Mouse (Mus musculus): ENCODE measurements around the gene Zfp790. TPM values are rescaled to one million over a fixed set of nuclear protein-coding genes. Genes with fewer than 3 reads are reported as not detected.

Gene Zfp790
- polyA plus RNA-seq, 1 experiment from 2014 or later = 15.9 TPM

GRCm38 (mm10) chr7:29807046-29807445, 8.9 kb upstream of the Zfp790 start:
- H3K36me3 ChIP-seq (replicated peaks) = peaks cover 9% of the 10 kb centered on the region
- no peaks in the 10 kb centered on the region for H3K27me3 ChIP-seq (replicated peaks; ENCODE audit: low read depth, poor library complexity, severe bottlenecking)
- H3K9me3 ChIP-seq = 0 out of 2 replicates have a peak, but pooled peaks cover 6% of the 10 kb centered on the region
- H3K4me1 ChIP-seq = no peaks in the 10 kb centered on the region
- DNase-seq (ENCODE audit: low spot score) = no peak
- WGBS = 87% methylated on average over 5 of the region's 5 CpGs
- no peak overlapping the region for H3K4me3 ChIP-seq
- no peak overlapping the region for H3K27ac ChIP-seq (replicated peaks)

DNA sequence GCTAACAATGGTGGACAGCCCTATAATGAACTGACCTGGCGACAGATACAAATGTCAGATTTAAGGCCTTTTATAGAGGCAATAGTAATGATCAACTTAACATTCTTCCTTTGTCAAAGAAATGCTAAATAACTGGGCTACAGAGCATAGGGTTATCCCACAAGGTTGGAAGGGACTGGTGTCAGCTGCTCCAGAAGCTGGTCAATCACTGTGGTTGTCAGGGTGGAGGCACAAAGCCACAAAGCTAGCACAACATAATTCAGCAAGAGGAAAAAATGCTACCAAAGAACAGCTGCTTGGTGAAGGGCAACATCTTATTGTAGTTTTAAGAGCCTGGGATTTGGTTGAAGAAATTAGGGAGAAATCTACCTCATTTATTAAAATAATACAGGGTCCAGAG, 3.7 kb upstream of the Zfp790 start:
- WGBS = 89% methylated on average over 1 of the region's 1 CpGs
- no peak overlapping the region for H3K27ac ChIP-seq (replicated peaks)
- peaks cover 16% of the 10 kb centered on the region for H3K4me1 ChIP-seq

DNA sequence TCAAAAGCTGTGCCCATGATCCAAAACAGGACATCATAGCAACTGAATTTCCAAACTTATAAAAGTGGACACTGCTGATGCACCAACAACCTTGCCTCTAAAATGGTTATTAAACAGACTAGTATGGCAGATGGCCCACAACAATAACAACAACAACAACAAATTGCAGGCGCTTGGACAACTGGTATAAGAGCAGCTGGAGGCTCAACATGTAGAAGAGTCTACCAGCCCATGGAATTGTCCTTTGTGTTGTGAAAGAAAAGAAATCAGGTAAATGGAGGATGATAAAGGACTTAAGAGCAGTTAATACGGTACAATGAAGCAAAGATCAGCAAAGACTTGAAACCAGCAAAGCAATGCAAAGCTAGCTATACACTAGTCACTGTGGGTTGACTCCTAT, 1.5 kb upstream of the Zfp790 start:
- DNase-seq (ENCODE audit: low spot score) = no peak
- Histone ChIP-seq H3K27ac (replicated peaks) (no peak overlapping the region), H3K4me3 (peak overlapping the region; percentile 80; the same call in 1 of the 2 replicates), H3K4me1 (peaks cover 24% of the 10 kb centered on the region), H3K9me3 (0 out of 2 replicates have a peak, but pooled peaks cover 3% of the 10 kb centered on the region), H3K27me3 (replicated peaks; ENCODE audit: low read depth, poor library complexity, severe bottlenecking) (no peaks in the 10 kb centered on the region), H3K36me3 (replicated peaks) (peaks cover 15% of the 10 kb centered on the region)
- WGBS = 83% methylated on average over 2 of the region's 2 CpGs

More for the DNA sequence above, 3.7 kb upstream of the Zfp790 start:
- Histone ChIP-seq H3K36me3 (replicated peaks) (peaks cover 9% of the 10 kb centered on the region), H3K9me3 (0 out of 2 replicates have a peak, but pooled peaks cover 6% of the 10 kb centered on the region), H3K4me3 (no peak overlapping the region), H3K27me3 (replicated peaks; ENCODE audit: low read depth, poor library complexity, severe bottlenecking) (no peaks in the 10 kb centered on the region)
- no peak for DNase-seq (ENCODE audit: low spot score)

DNA sequence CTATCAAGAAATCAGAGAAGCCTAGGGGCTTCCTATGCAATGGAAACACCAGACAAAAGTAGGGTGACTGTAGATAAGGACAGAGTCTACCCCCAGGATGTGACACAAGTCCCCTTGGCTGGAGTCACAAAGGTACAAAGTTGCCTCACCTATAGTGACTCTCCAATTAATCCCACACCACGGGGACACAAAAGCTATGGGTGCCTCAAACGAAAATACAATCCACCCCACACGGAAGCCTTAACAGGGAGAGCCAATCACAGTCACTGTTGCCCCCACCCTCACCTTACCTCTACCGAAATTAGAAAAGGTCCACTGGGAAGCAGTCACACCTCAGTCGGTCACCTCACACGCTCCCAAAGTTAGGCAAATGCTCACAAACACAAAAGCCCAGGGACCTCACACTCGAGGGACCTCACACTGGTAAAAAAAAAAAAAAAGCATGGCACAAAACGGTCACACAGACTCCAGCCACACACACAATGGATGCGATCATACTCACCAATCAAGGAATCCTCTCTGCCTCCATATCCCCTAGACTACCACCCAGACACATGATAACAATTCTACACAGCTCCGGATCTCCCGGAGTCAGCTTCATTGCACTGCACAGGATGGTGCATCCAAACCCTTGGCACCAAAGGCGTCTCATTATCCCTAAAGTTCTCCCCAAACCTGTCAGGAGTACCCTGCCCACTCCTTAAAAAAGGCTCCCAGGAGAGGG, 691 bp upstream of the Zfp790 start:
- H3K27me3 ChIP-seq (replicated peaks; ENCODE audit: low read depth, poor library complexity, severe bottlenecking) = no peaks in the 10 kb centered on the region
- peak overlapping the region; percentile 80 for H3K4me3 ChIP-seq
- peaks cover 26% of the 10 kb centered on the region for H3K4me1 ChIP-seq
- H3K27ac ChIP-seq (replicated peaks) = peak overlapping the region; percentile 82
- no peak for DNase-seq (ENCODE audit: low spot score)
- 0 out of 2 replicates have a peak, but pooled peaks cover 3% of the 10 kb centered on the region for H3K9me3 ChIP-seq
- peaks cover 15% of the 10 kb centered on the region for H3K36me3 ChIP-seq (replicated peaks)
- WGBS = 4% methylated on average over 12 of the region's 12 CpGs

DNA sequence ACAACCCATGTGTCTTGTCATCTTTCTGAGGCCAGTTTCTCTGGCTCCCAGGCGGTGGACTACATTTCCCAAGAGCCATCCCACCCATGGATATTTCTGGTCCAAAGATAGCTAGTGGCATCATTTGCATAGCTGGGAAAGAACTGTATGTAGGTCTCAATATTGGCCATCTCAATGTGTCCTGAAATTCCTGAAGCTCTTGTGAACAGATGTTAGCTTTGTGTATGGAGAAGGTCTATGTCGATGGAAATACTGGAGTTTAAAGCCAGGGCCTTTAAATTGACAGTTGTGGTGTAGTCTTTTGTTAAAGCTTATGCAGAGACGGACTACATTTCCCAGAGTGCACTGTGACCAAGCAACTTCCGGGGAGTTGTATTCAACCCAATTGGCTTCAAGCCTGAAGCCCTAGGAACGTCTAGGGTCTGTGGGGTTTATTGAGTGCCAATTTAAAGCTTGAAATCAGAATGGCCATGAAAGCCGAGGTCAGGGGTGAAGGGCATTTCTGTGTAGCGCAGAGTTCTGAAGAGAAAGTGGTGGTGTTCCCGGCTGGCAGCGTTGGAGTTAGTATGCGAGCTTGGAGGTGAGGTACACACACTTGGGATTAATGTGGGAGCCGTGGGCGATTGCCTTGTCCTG, 2.8 kb downstream of the Zfp790 start:
- Histone ChIP-seq H3K9me3 (no peaks in the 10 kb centered on the region), H3K4me1 (peaks cover 26% of the 10 kb centered on the region), H3K4me3 (peak overlapping the region; percentile 66), H3K36me3 (replicated peaks) (peaks cover 40% of the 10 kb centered on the region), H3K27me3 (replicated peaks; ENCODE audit: low read depth, poor library complexity, severe bottlenecking) (no peaks in the 10 kb centered on the region), H3K27ac (replicated peaks) (peak overlapping the region; percentile 60)
- 3% methylated on average over 12 of the region's 12 CpGs for WGBS
- peak; percentile 65 for DNase-seq (ENCODE audit: low spot score)

DNA sequence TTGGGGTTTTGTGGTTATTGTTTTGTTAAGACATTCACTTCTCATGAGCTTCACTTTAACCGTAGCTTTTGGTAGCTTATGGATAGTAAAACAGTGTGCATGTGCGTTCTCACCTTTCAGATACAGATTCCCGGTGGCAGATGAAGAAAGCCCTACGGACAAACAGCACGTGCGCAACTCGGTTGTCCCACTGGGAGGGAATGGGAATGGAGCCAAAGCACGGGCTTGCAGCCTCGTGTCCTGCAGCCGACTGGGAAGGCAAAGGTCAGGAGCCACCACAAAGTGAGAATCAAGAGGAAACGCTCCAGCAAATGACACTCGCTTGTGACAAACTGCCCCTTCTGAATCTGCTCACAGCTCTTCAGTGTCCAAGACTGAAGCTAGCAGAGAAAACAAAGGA, 12.1 kb downstream of the Zfp790 start:
- WGBS = 95% methylated on average over 12 of the region's 12 CpGs
- DNase-seq (ENCODE audit: low spot score) = no peak
- Histone ChIP-seq H3K9me3 (0 out of 2 replicates have a peak, but pooled peaks cover 3% of the 10 kb centered on the region), H3K4me1 (no peaks in the 10 kb centered on the region), H3K4me3 (no peak overlapping the region), H3K36me3 (replicated peaks) (peaks cover 95% of the 10 kb centered on the region), H3K27ac (replicated peaks) (no peak overlapping the region), H3K27me3 (replicated peaks; ENCODE audit: low read depth, poor library complexity, severe bottlenecking) (no peaks in the 10 kb centered on the region)

- no peak overlapping the region for H3K4me3 ChIP-seq
- no peaks in the 10 kb centered on the region for H3K4me1 ChIP-seq
- 0 out of 2 replicates have a peak, but pooled peaks cover 3% of the 10 kb centered on the region for H3K9me3 ChIP-seq
- no peak for DNase-seq (ENCODE audit: low spot score)
- H3K36me3 ChIP-seq (replicated peaks) = peaks cover 91% of the 10 kb centered on the region
- H3K27me3 ChIP-seq (replicated peaks; ENCODE audit: low read depth, poor library complexity, severe bottlenecking) = no peaks in the 10 kb centered on the region
- 93% methylated on average over 12 of the region's 12 CpGs for WGBS
- H3K27ac ChIP-seq (replicated peaks) = no peak overlapping the region
Measured at GRCm38 (mm10) chr7:29829804-29830203, 13.9 kb downstream of the Zfp790 start.

- Histone ChIP-seq H3K36me3 (replicated peaks) (peaks cover 25% of the 10 kb centered on the region), H3K4me3 (no peak overlapping the region), H3K4me1 (no peaks in the 10 kb centered on the region), H3K27ac (replicated peaks) (no peak overlapping the region), H3K27me3 (replicated peaks; ENCODE audit: low read depth, poor library complexity, severe bottlenecking) (no peaks in the 10 kb centered on the region), H3K9me3 (no peaks in the 10 kb centered on the region)
- DNase-seq (ENCODE audit: low spot score) = no peak
- 98% methylated on average over 1 of the region's 1 CpGs for WGBS
Measured at GRCm38 (mm10) chr7:29836816-29837215, 20.9 kb downstream of the Zfp790 start.

DNA sequence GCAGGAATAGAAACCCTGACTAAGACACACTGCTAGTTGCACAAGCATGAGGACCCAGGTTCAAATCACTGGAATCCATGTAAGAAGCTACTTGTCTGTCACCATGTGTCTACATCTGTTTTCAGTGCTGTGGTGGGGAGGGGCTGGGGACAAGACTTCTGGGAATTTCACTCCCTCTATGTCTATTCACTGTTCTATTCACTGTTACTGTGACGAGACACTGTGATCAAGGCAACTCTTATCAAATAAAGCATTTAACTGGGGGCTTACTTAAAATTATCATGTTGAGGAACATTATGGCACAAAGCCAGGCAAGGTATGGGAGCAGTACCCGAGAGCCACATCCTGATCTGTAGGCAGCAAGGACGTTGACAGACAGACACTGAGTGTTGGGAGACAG, 23.3 kb downstream of the Zfp790 start:
- no peaks in the 10 kb centered on the region for H3K9me3 ChIP-seq
- no peak overlapping the region for H3K27ac ChIP-seq (replicated peaks)
- WGBS = 87% methylated on average over 3 of the region's 3 CpGs
- no peak for DNase-seq (ENCODE audit: low spot score)
- peaks cover 12% of the 10 kb centered on the region for H3K36me3 ChIP-seq (replicated peaks)
- H3K27me3 ChIP-seq (replicated peaks; ENCODE audit: low read depth, poor library complexity, severe bottlenecking) = no peaks in the 10 kb centered on the region
- no peaks in the 10 kb centered on the region for H3K4me1 ChIP-seq
- no peak overlapping the region for H3K4me3 ChIP-seq

DNA sequence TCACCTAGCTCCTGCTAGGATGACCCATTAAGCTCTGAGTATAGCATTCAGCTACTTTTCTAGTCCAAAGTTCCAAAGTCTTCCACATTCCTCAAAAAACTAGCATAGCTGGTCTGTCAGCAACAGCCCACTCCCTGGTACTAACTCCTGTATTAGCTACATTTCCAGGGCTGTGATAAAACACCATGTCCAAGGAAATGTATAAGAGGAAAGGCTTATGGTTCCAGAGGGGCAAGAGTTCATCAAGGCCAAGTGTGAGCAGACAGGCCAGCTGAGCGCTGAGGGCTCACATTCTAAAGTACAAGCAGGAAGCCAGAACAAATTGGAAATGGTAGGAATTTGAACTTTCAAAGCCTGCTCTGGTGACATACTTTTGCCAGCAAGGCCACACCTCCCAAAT, 26.2 kb downstream of the Zfp790 start:
- Histone ChIP-seq H3K27ac (replicated peaks) (no peak overlapping the region), H3K4me3 (no peak overlapping the region), H3K9me3 (no peaks in the 10 kb centered on the region), H3K36me3 (replicated peaks) (peaks cover 41% of the 10 kb centered on the region), H3K27me3 (replicated peaks; ENCODE audit: low read depth, poor library complexity, severe bottlenecking) (no peaks in the 10 kb centered on the region), H3K4me1 (no peaks in the 10 kb centered on the region)
- no peak for DNase-seq (ENCODE audit: low spot score)
- 86% methylated on average over 1 of the region's 1 CpGs for WGBS

- Histone ChIP-seq H3K4me3 (no peak overlapping the region), H3K27ac (replicated peaks) (no peak overlapping the region), H3K36me3 (replicated peaks) (peaks cover 66% of the 10 kb centered on the region), H3K27me3 (replicated peaks; ENCODE audit: low read depth, poor library complexity, severe bottlenecking) (no peaks in the 10 kb centered on the region), H3K4me1 (no peaks in the 10 kb centered on the region), H3K9me3 (no peaks in the 10 kb centered on the region)
- 91% methylated on average over 5 of the region's 5 CpGs for WGBS
- no peak for DNase-seq (ENCODE audit: low spot score)
Measured at GRCm38 (mm10) chr7:29844616-29845015, 28.7 kb downstream of the Zfp790 start.

DNA sequence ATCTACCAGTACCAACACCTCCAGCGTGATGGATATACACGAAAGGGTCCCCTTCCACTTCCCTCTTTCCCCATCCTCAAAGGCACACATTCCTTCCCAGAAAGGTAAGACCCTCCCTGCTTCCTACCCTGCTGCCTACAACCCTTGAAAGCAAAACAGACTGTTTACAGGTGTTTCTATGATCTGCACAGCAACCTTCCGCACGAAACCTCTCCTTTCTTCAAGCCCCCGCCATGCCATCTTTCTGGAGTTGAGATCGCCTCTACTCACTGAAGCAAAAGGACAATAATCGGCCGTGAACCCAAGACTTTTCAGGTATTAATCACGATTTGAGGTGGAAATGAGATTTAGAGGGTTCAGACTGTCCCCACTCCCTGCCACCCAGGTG, 36.9 kb downstream of the Zfp790 start:
- H3K36me3 ChIP-seq (replicated peaks) = peaks cover 35% of the 10 kb centered on the region
- no peak for DNase-seq (ENCODE audit: low spot score)
- 59% methylated on average over 9 of the region's 9 CpGs for WGBS
- no peaks in the 10 kb centered on the region for H3K27me3 ChIP-seq (replicated peaks; ENCODE audit: low read depth, poor library complexity, severe bottlenecking)
- H3K4me1 ChIP-seq = peaks cover 7% of the 10 kb centered on the region
- no peaks in the 10 kb centered on the region for H3K9me3 ChIP-seq
- H3K27ac ChIP-seq (replicated peaks) = peak overlapping the region; percentile 86
- H3K4me3 ChIP-seq = peak overlapping the region; percentile 75

Data from embryonic facial prominence, embryonic 10.5 days (tissue).